Mouse (Mus musculus) monocyte, adult 5-6 weeks (primary cell): ENCODE data around the gene Slc39a1. TPM values are rescaled to one million over a fixed set of nuclear protein-coding genes. Genes with fewer than 3 reads are reported as not detected.
A peak's percentile ranks its signal among the peaks of the same experiment; 100 is the strongest.

Source experiments
- ATAC-seq: fragments of 153-309, 156-312 bp; replicated peaks from 2 replicates; pipeline ENCODE4 v1.8.0; 2017; ENCODE audit warnings: mild to moderate bottlenecking; ENCODE audit not compliant: low TSS enrichment, insufficient number of reproducible peaks, severe bottlenecking, poor library complexity, low FRiP score
- total RNA-seq: library from RNA; stranded (forward); fragments of 200-1000, 200-491, 200-594 nt; gene quantifications from 3 replicates; pipeline ENCODE4 v1.2.3, GENCODE M21; 2017

Slc39a1 gene
- total RNA-seq, 1 experiment from 2014 or later = 49.4 TPM

DNA sequence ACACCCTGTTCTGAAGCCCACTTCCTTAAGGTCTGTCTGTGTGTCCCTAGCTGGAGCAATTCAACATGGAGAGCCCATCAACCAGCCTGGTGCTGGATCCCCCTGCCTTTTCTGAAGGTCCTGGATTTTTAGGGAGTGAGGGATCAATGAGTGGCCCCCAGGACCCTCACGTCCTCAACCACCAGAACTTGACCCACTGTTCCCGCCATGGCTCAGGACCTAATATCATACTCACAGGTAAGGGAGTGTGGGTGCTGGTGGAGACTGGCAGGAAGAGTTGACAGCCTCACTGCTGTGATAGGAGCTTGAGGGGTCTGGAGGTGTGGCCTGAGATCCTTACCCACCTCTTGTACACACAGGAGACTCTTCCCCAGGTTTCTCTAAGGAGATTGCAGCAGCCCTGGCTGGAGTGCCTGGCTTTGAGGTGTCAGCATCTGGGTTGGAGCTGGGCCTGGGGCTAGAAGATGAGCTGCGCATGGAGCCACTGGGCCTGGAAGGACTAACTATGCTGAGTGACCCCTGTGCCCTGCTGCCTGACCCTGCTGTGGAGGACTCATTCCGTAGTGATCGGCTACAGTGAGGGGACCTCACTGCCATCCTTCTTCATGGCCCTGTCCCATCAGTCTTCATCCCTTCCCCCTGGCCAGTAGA lies 15.3 kb downstream of the Slc39a1 start:
- ATAC-seq = no peak

GRCm38 (mm10) chr3:90264687-90265033 lies 16.7 kb downstream of the Slc39a1 start:
- no peak; the same call in 1 of the 2 replicates for ATAC-seq

GRCm38 (mm10) chr3:90265034-90265931 lies 17.3 kb downstream of the Slc39a1 start, which contains the start of gene Dennd4b:
Dennd4b (plus strand) TSS chr3:90265185.
- ATAC-seq = peak; percentile 73

- ATAC-seq = peak; percentile 41
Observed at GRCm38 (mm10) chr3:90265932-90266741, 18.2 kb downstream of the Slc39a1 start.

DNA sequence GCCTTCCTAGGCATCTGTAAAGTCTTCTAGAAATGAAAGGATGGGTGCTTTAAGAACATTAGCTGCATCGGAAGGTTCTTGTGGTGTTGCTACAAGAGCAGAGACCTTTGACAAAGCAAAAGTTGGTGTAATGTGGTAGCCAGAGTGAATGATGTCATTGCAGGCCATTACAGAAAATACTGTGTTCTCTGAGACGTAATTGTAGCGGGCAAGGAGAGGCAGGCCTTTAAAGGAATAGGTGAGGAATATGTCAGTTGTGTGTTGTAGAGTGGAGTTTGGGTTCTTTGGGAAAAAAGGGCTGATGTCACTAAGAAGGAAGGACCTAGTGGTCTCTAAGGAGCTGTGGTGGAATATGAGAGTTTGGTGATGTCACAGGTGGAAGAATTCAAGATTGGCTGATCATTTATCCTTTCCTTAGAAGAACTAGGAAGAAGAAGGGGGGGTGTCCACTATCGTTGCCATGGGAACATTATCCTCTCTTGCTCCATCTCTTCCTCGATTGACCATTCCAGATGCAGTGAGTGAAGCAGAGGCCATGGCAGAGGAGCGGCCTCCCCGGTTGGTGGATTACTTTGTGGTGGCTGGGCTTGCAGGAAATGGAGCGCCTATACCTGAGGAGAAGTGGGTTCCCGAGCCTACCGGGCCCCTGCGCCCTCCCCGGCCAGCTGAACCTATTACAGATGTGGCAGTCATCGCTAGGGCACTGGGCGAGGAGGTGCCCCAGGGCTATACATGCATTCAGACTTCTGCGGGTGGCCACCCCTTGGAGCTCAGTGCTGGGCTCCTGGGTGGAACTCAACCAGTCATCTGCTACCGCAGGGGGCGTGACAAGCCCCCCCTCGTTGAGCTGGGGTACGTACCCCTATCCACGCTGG lies 19.2 kb downstream of the Slc39a1 start:
- no peak for ATAC-seq

GRCm38 (mm10) chr3:90268190-90268589 lies 20.2 kb downstream of the Slc39a1 start:
- ATAC-seq = no peak

DNA sequence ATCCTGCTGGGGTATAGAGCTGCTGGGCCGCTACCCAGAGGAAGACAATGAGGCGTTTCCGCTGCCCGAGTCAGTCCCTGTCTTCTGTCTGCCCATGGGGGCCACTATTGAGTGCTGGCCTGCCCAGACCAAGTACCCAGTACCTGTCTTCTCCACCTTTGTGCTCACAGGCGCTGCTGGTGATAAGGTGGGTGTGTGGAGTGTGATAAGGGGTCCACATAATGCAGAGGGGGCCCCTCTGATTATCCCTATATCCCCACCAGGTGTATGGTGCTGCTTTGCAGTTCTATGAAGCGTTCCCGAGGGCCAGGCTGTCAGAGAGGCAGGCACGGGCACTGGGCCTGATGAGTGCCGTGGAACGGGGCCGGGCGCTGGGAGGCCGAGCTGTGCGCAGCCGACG lies 21.0 kb downstream of the Slc39a1 start:
- no peak for ATAC-seq

GRCm38 (mm10) chr3:90270784-90271183 lies 22.8 kb downstream of the Slc39a1 start:
- ATAC-seq = no peak

GRCm38 (mm10) chr3:90272170-90272569 lies 24.2 kb downstream of the Slc39a1 start:
- ATAC-seq = no peak

- ATAC-seq = no peak
Observed at GRCm38 (mm10) chr3:90273855-90274254, 25.9 kb downstream of the Slc39a1 start.

DNA sequence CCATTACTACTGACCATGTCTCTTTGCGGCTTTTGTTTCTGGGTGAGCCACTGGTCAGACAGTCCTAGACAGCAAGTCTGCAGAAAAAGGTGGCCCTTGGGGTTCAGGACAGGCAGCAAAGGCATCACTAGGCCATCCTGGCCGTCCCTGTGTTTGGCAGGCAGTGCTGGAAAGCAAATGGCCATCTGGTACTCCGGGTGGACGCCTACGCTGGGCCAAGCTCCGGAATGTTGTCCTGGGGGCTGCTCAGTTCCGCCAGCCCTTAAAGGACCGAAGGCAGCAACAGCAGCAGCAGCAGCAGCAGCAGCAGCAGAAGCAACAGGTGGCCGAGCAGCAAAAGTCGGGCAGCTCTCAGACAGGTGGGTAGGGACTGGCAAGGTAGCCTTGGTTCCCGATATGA lies 27.3 kb downstream of the Slc39a1 start:
- no peak for ATAC-seq

- no peak for ATAC-seq
Observed at GRCm38 (mm10) chr3:90276858-90277257, 28.9 kb downstream of the Slc39a1 start.

- no peak for ATAC-seq
Observed at GRCm38 (mm10) chr3:90277793-90278192, 29.8 kb downstream of the Slc39a1 start.

DNA sequence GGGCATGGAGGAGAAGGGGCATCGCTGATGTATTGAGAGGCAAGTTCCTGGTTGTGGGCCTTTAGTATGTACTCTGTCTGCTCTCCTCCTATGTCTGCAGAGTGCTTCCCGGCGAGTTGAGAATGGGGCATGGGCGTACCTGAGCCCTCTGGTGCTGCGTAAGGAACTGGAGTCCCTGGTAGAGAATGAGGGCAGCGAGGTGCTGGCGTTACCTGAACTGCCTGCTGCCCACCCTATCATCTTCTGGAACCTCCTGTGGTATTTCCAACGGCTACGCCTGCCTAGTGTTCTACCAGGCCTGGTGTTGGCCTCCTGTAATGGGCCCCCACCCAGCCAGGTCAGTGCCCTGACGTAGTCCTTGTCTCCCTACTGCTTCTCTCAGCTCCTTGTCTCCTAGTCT lies 30.2 kb downstream of the Slc39a1 start:
- no peak for ATAC-seq

DNA sequence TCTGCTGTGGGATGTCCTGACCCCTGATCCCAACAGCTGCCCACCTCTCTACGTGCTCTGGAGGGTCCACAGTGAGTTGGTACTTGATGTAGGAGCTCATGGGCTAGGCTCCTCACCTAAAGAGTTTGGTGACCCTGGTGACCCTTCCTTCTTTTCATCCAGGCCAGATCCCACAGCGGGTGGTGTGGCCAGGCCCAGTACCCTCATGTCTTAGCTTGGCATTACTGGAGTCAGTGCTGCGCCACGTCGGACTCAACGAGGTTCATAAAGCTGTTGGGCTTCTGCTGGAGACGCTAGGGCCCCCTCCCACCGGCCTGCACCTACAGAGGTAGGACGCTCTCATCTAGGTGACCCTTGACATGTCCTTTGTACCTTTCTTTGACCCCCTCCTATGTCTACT lies 31.2 kb downstream of the Slc39a1 start:
- no peak for ATAC-seq

GRCm38 (mm10) chr3:90279743-90280142 lies 31.8 kb downstream of the Slc39a1 start:
- no peak for ATAC-seq

GRCm38 (mm10) chr3:90280708-90281107 lies 32.7 kb downstream of the Slc39a1 start:
- no peak for ATAC-seq

- no peak for ATAC-seq
Observed at GRCm38 (mm10) chr3:90284150-90284549, 36.2 kb downstream of the Slc39a1 start.
